Mouse (Mus musculus) Patski (cell line): Measurements from ENCODE around the gene Pusl1. TPM values are rescaled to one million over a fixed set of nuclear protein-coding genes. Genes with fewer than 3 reads are reported as not detected.

Source experiments
- ATAC-seq: fragments of 100-300 bp; one replicate; pipeline ENCODE4 v1.8.0; 2021
- CTCF ChIA-PET: fragments of 350-600 bp; sonication (Branson Sonifier 250); formaldehyde crosslinking; loops from one replicate; lab custom pipeline; 2022; ENCODE audit warnings: inconsistent platforms; lab: Charles Lee
- POLR2A ChIA-PET: fragments of 350-600 bp; sonication (Branson Sonifier 250); formaldehyde crosslinking; loops from one replicate; lab custom pipeline; 2022; ENCODE audit warnings: antibody characterized with exemption, inconsistent platforms; lab: Charles Lee
- DNase-seq: peaks from one replicate; pipeline ENCODE4 v3.0.0-alpha.2; 2011; ENCODE audit warnings: low read depth, low spot score
- H3K27me3 ChIP-seq: fragments of 371-371 bp; one replicate; pipeline ENCODE4 v1.5.1; 2021
- CTCF ChIP-seq: fragments of 100-300 bp; IDR thresholded peaks from one replicate; pipeline ENCODE4 v1.5.1; 2021
- in situ Hi-C: fragments of 300-500 bp; cut with MboI; formaldehyde crosslinking; loops from 3 replicates; pipeline ENCODE4 v1.11.1; 2018; ENCODE audit warnings: low pct_unique_long_range_greater_than_20kb, mixed read lengths
- polyA plus RNA-seq: library from polyadenylated mRNA; unstranded; gene quantifications from one replicate; pipeline ENCODE4 v1.2.3, GENCODE M21; 2021

Pusl1 gene
- polyA plus RNA-seq, 1 experiment from 2014 or later: 22.4 TPM

DNA sequence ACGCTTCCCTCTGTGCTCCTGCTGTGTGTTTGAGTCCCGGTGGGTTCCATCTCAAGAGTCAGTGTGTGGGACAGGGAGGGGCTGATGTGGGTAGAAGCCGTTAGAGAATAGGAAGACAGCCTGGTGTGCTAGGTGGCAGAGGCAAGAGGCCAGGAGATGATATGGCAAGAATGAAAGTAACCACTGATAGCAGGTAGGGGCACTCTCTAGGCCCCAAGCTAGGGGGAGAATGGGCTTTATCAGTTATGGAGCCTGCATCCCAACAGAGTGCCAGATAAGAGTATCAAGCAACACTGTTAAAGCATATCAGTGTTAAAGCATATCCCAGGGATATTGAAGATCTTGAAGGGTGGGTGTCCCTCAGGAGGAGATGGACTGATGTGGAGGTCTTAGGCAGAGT, 34.7 kb downstream of the Pusl1 start:
- POLR2A ChIA-PET: no interaction called here
- no peak for ATAC-seq
- TF ChIP-seq CTCF: no peak
- CTCF ChIA-PET: interaction anchor here (1.0 kb wide), 2 partner anchors 9 to 23 kb away, joined by 3 read pairs; no protein-coding TSS in a partner anchor
- in situ Hi-C loops: no loop called here
- DNase-seq: no peak
- no peaks in the 10 kb centered on the region for H3K27me3 ChIP-seq

DNA sequence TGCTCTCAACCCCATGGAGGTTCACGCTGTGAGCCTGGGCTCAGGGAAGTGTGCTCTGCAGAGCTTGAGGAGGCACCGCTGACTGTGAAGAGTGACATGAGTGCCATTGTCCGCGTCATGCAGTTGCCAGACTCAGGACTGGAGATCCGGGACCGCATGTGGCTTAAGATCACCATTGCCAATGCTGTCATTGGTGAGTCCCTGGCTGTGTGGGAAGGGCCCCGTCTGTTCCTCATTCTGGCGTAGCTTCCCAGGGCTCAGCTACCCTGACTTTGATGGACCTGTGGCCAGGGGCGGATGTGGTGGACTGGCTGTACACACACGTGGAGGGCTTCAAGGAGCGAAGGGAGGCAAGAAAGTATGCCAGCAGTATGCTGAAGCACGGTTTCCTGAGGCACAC, 35.5 kb downstream of the Pusl1 start:
- ChIA-PET POLR2A (interaction anchor here (0.9 kb wide), 1 partner anchor 22 kb away, joined by 3 read pairs; no protein-coding TSS in a partner anchor), CTCF (no interaction called here)
- no peak for TF ChIP-seq CTCF
- in situ Hi-C loops: no loop called here
- no peak for DNase-seq
- no peak for ATAC-seq
- no peaks in the 10 kb centered on the region for H3K27me3 ChIP-seq

DNA sequence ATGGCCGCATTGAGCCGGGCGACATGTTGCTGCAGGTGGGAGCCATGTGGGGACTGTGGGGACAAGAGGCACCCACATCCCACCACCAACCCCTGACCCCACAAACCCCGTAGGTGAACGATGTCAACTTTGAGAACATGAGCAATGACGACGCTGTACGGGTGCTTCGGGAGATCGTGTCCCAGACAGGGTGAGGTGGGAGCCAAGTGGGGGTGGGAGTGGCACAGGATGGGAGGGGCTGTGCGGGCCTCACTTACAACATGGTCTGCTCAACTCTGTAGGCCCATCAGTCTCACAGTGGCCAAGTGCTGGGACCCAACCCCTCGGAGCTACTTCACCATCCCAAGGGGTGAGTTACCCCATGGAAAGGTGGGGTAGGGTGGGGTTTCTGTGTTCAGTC, 36.6 kb downstream of the Pusl1 start:
- CTCF ChIA-PET: no interaction called here
- in situ Hi-C loops: no loop called here
- POLR2A ChIA-PET: interaction anchor here (0.9 kb wide), 1 partner anchor 21 kb away, joined by 3 read pairs; no protein-coding TSS in a partner anchor

DNA sequence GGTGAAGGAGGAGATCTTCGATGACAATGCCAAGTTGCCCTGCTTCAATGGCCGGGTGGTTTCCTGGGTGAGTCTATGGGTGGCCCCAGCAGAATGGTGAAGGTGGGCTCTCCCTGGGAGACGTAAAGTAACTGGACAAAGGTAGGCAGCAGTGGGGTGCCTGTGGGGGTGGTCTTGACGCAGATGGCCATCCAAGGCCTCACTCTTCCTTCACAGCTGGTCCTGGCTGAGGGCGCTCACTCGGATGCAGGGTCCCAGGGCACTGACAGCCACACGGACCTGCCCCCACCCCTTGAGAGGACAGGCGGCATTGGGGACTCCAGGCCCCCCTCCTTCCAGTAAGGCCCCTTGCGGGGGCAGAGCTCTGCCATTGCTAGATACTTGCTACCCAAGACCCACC, 38.2 kb downstream of the Pusl1 start:
- in situ Hi-C loops: no loop called here
- ChIA-PET POLR2A (interaction anchor here (1.5 to 1.7 kb wide), 2 partner anchors 10 to 13 kb away, joined by 6 to 7 read pairs; partner anchors contain the start of gene Tas1r3), CTCF (interaction anchor here (1.8 kb wide), 1 partner anchor 10 kb away, joined by 5 read pairs; the partner anchor contains the start of gene Tas1r3)
- H3K27me3 ChIP-seq: no peaks in the 10 kb centered on the region
- TF ChIP-seq CTCF: no peak
- no peak for ATAC-seq
- DNase-seq: no peak

More for the DNA sequence above, 36.6 kb downstream of the Pusl1 start:
- no peaks in the 10 kb centered on the region for H3K27me3 ChIP-seq
- DNase-seq: no peak
- no peak for ATAC-seq
- TF ChIP-seq CTCF: no peak

DNA sequence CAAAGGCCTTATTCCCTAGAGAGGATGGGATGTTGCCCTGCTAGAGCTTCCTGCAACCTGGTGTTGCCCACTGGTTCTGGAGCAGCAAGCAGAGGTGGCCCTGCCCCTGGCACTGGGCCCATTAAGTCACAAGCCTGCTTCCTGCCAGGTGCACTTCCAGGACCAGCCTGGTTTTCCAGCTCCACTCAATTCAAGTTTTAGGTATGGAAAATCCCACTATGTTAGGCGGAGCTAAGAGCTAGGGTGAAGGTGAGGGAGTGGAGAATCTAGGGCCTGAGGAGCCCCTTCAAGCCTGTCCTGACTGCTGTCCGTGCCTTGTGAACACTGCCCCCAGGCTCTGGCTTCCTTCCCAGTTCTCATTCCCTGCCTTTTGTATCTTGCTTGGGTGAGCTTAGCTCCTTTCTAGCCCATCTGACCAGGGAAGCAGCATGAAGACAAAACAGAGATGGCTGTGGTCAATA, 39.6 kb downstream of the Pusl1 start:
- POLR2A ChIA-PET: interaction anchor here (1.5 to 1.7 kb wide), 2 partner anchors 12 to 14 kb away, joined by 6 to 7 read pairs; partner anchors contain the start of gene Tas1r3
- TF ChIP-seq CTCF: no peak
- H3K27me3 ChIP-seq: no peaks in the 10 kb centered on the region
- in situ Hi-C loops: no loop called here
- no peak for ATAC-seq
- CTCF ChIA-PET: interaction anchor here (1.0 to 1.8 kb wide), 3 partner anchors 12 to 20 kb away, joined by 3 to 5 read pairs (median 3); partner anchors contain the start of gene Tas1r3
- DNase-seq: no peak

DNA sequence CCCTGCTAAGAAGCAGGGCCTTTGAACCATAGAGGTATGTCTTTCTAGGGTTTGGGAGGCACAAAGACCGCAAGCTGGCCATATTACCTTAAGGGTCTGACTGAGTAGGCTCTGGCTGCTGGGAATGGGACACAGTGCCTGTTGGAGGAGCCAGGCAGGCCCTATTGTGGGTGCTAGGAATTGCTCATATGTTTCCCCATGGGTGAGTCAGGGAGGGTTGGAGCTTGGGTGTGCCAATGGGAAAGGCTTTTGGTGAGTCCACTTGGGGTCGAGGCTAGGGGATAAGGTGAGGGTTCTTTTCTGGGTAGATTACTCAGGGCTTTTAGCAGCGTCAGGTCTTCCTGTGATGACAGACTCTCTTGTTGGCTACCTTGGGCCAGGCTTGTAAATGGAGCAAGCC, 40.2 kb downstream of the Pusl1 start:
- no peaks in the 10 kb centered on the region for H3K27me3 ChIP-seq
- ATAC-seq (no peak), DNase-seq (no peak)
- ChIA-PET POLR2A (interaction anchor here (0.6 kb wide), 1 partner anchor 90 kb away, joined by 3 read pairs; the partner anchor contains the start of gene Atad3a), CTCF (interaction anchor here (1.0 to 3.9 kb wide), 3 partner anchors 12 to 20 kb away, joined by 3 to 22 read pairs (median 5); partner anchors contain the start of gene Tas1r3)
- no peak for TF ChIP-seq CTCF
- in situ Hi-C loops: no loop called here

DNA sequence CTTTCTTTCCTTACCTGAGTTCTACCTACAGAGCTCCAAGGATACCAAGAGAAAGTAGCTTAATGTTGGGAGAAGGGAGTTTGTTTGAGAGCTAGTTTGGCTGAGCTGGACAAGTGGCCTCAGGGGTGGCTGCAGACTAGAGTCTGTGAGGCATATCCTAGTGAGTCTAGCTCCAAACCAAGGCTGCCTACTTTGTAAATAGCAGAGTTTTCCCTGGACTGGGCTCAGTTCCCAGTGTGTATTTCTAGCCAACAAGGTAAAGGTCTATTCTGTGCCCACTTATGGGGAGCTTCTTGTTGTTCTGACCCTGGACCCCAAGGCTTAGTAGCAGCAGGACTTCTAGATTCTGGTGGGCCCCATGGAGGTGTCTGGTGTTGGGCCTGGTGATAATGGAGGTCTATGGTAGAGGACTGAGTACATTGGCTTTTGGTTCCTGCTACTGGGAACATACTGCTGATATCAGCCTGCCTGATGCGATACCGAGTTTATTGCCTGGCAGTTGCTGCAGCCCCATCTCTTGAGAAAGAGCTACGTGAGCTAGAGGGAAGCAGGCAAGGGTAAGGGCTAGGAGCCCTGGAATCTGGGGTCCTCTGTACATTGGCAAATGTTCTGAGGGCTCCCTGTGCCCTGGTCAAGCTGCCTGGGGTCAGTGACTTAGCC, 41.7 kb downstream of the Pusl1 start:
- in situ Hi-C loops: no loop called here
- no peaks in the 10 kb centered on the region for H3K27me3 ChIP-seq
- no peak for TF ChIP-seq CTCF
- ChIA-PET CTCF (interaction anchor here (3.9 kb wide), 1 partner anchor 16 kb away, joined by 22 read pairs; no protein-coding TSS in a partner anchor), POLR2A (interaction anchor here (0.6 to 1.4 kb wide), 2 partner anchors 16 to 46 kb away, joined by 3 to 6 read pairs; no protein-coding TSS in a partner anchor)
- DNase-seq: no peak
- ATAC-seq: no peak

DNA sequence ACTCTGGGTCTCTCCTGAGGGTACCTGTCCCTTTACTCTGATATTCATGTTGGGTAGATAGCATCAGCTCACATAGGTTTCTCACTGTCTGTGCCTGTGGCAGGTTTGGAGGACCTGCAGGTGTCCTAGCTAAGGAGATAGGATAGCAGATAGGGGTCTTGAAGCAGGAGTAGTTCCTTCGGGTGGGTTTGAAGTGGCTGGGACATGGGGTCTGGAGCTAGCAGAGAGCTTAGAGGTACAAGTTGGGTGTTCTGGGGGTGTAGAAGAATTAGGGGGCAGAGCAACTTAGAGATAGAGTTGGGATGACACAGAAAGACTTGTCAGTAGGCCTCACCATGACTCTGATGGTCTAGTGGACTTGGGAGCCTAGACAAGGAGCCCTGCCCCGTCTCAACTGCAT, 42.2 kb downstream of the Pusl1 start:
- ChIA-PET CTCF (interaction anchor here (3.9 kb wide), 1 partner anchor 15 kb away, joined by 22 read pairs; no protein-coding TSS in a partner anchor), POLR2A (interaction anchor here (0.6 to 1.4 kb wide), 4 partner anchors 8 to 46 kb away, joined by 3 to 6 read pairs (median 4); partner anchors contain the start of gene Mxra8)
- in situ Hi-C loops: no loop called here
- TF ChIP-seq CTCF: no peak
- no peak for DNase-seq
- H3K27me3 ChIP-seq: no peaks in the 10 kb centered on the region
- no peak for ATAC-seq

DNA sequence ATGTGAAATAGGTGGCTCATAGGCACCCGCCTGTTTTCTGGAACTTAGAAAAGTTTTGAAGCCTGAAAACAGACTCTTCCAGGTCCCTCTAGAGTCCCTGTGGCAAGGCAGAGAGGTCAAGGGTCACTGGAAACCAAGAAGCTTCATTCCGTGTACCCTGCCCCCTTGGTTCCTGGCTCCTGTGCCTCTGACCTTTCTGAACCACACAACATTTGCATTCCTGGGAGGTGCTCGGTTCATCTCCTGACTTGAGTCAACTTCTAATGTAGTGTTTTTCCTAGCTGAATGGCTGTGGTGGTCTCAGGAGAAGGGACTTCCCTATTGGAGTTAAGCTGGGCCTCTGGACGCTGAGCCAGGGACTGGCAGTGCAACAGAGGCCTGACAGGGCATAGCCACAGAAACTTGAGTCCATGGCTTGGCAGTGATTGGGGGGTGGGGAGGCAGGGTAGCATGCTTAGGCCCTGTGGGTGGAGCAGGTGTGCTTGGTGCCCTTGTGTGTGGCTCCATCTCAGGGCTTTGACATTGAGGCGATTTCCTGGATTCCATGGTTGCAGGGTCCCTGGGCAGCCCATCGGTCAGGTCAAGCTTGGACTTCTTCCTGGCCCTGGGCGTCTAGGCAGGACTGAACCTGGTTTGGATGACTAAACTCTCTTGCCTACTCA, 43.0 kb downstream of the Pusl1 start:
- no peak for TF ChIP-seq CTCF
- CTCF ChIA-PET: interaction anchor here (0.8 to 3.9 kb wide), 2 partner anchors 9 to 15 kb away, joined by 3 to 22 read pairs; no protein-coding TSS in a partner anchor
- DNase-seq (no peak), ATAC-seq (no peak)
- POLR2A ChIA-PET: interaction anchor here (1.0 to 1.4 kb wide), 4 partner anchors 9 to 15 kb away, joined by 3 to 6 read pairs (median 4); partner anchors contain the start of gene Mxra8
- no peaks in the 10 kb centered on the region for H3K27me3 ChIP-seq
- in situ Hi-C loops: no loop called here
